In the genomic region with DNA sequence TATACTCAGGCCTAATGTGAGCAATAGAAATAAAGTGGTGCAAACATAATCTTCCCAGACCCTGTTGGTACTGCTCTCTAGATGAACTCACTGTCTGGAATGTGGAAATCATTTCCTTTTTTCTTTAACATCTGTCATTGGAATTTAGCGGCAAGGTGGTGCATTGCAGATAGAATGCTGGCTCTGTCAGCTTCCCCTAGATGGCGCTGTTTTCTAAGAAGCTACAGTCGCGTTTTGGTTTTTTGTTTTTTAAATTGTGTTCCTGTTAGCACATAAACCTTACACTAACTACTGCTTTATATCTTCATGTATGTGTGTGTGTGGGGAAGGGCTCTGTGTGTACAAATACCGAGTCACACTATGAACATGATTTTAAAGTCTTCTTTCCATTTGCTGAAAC, we compare ENCODE assay signal across 10 mouse cellular contexts. TPM values are rescaled to one million over a fixed set of nuclear protein-coding genes. Genes with fewer than 3 reads are reported as not detected.
DNase-seq lines count a peak whose midpoint lies in the region; ATAC-seq lines count a peak whose summit lies in the region.
"Had no signal": no experiment of that assay in that cellular context is flagged by ENCODE, and none has a peak within 500 bp of the region (broad histone marks: within the 10 kb centered on the region; RNA-seq: fewer than 3 reads in every experiment).

No protein-coding gene starts in this region.

- H3K4me3 ChIP-seq in heart, embryonic 10.5 days, result no peak overlapping the region
- no peak overlapping the region for H3K4me3 ChIP-seq in embryonic facial prominence, embryonic 10.5 days

- no peak overlapping the region for H3K27ac ChIP-seq in heart, embryonic 10.5 days
- H3K27ac ChIP-seq in embryonic facial prominence, embryonic 10.5 days (replicated peaks), result no peak overlapping the region

- H3K4me1 ChIP-seq in heart, embryonic 10.5 days, result peaks cover 6% of the 10 kb centered on the region; the same call in 1 of the 2 replicates
- H3K4me1 ChIP-seq in embryonic facial prominence, embryonic 10.5 days, result no peaks in the 10 kb centered on the region

- no peaks in the 10 kb centered on the region for H3K9me3 ChIP-seq in heart, embryonic 10.5 days
- H3K9me3 ChIP-seq in embryonic facial prominence, embryonic 10.5 days, result no peaks in the 10 kb centered on the region

- DNase-seq in heart, postnatal 4 days, result peak; percentile 40
- DNase-seq in heart, embryonic 10.5 days (ENCODE audit: low spot score), result no peak
- DNase-seq in A20 (ENCODE audit: low read depth, low spot score), result peak; percentile 66
- DNase-seq in embryonic facial prominence, embryonic 10.5 days (ENCODE audit: low spot score), result peak; percentile 60
- DNase-seq in kidney, postnatal 36 days, result peak; percentile 8 to 50
- DNase-seq in neural tube, embryonic 10.5 days (ENCODE audit: extremely low spot score, low spot score), result peak; percentile 44
- no peak for DNase-seq in thymus, adult 18-20 months

- ATAC-seq in activated CD4-positive, CD25-positive, alpha-beta regulatory T cell, adult 4 months, result peak; percentile 54

- WGBS in heart, embryonic 10.5 days, result 4% methylated on average over 5 of the region's 5 CpGs
- WGBS in embryonic facial prominence, embryonic 10.5 days, result 5% methylated on average over 5 of the region's 5 CpGs

- H3K27me3 ChIP-seq in heart, embryonic 10.5 days (ENCODE audit: insufficient read depth, poor library complexity, severe bottlenecking), result no peaks in the 10 kb centered on the region
- H3K27me3 ChIP-seq in embryonic facial prominence, embryonic 10.5 days (replicated peaks; ENCODE audit: low read depth, poor library complexity, severe bottlenecking), result no peaks in the 10 kb centered on the region

- no peaks in the 10 kb centered on the region for H3K36me3 ChIP-seq in heart, embryonic 10.5 days
- H3K36me3 ChIP-seq in embryonic facial prominence, embryonic 10.5 days (replicated peaks), result no peaks in the 10 kb centered on the region

RNA-seq across cellular contexts. Expression of a gene that starts 13.9 kb away (rescaled TPM):
- total RNA-seq in heart, postnatal 4 days (2021), result not detected
- polyA plus RNA-seq in heart, embryonic 10.5 days (2016; fragmentation: Nextera tagmentation; extraction: Ambion mirVana), result not detected in 2 replicates
- not detected for polyA plus RNA-seq in activated CD4-positive, CD25-positive, alpha-beta regulatory T cell, adult 4 months (2017; shearing (Covaris generic))
- not detected in 2 replicates for polyA plus RNA-seq in embryonic facial prominence, embryonic 10.5 days (2016; fragmentation: Nextera tagmentation; extraction: Ambion mirVana)
- total RNA-seq: adrenal gland, postnatal 36 days had no signal

RNA-seq across cellular contexts. Expression of a gene that starts 19.8 kb away (rescaled TPM):
- total RNA-seq in heart, postnatal 4 days (2021), result not detected
- polyA plus RNA-seq in heart, embryonic 10.5 days (2016; fragmentation: Nextera tagmentation; extraction: Ambion mirVana), result not detected in 2 replicates
- under 1 TPM in 1 of 2 experiments, not detected in 1; 0.29 TPM for polyA plus RNA-seq in activated CD4-positive, CD25-positive, alpha-beta regulatory T cell, adult 4 months (2017; shearing (Covaris generic))
- polyA plus RNA-seq in embryonic facial prominence, embryonic 10.5 days (2016; fragmentation: Nextera tagmentation; extraction: Ambion mirVana), result not detected in 2 replicates
- total RNA-seq: adrenal gland, postnatal 36 days; layer of hippocampus, adult 8-10 months had no signal

Comparison
In these comparisons a context has a peak if more than half of its experiments do, and no peak if none do; other contexts are left out.
1. DNase-seq: peak in heart, postnatal 4 days (single experiment), A20 (single experiment), embryonic facial prominence, embryonic 10.5 days (single experiment), kidney, postnatal 36 days (2 of 2) and neural tube, embryonic 10.5 days (single experiment); none in heart, embryonic 10.5 days (single experiment) and thymus, adult 18-20 months (0 of 2).